Mouse (Mus musculus) liver, embryonic 14.5 days (tissue): ENCODE data around the gene Gm1604a.
"Not testable (repeated sequence)": the region's sequence is repeated elsewhere in the genome, so short reads cannot be mapped to it uniquely, and the experiment has no call there.

Experiments used
- CTCF ChIP-seq: IDR thresholded peaks from 2 replicates; pipeline ENCODE4 v1.5.1; 2016; ENCODE audit warnings: antibody characterized with exemption, low read depth, control low read depth
- EP300 ChIP-seq: IDR thresholded peaks from 2 replicates; pipeline ENCODE4 v1.6.1; 2016; ENCODE audit warnings: antibody characterized with exemption, low read depth

DNA sequence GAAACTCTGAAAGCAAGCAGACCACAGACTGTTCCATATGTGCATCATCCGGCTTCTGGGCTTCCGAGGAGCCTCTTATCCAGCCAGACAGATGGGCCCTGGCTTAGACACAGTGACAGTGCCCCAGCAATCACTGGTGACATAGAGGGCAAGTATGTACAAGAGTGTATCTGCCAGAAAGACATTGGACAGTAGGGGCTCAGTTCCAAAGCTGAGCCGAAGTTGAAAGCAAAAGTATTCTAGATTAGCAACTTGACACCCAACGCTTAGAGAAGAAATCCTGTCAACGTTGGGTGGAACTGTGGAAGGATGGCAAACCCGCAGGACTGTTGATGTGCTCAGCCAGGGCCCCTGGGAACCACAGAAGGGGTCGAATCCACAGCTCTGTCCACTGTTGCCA, 4.8 kb downstream of the Gm1604a start:
- not testable (repeated sequence) for TF ChIP-seq CTCF, EP300
